Mouse (Mus musculus) kidney, embryonic 14.5 days (tissue): Measurements from ENCODE around the gene Sfpq. TPM values are rescaled to one million over a fixed set of nuclear protein-coding genes. Genes with fewer than 3 reads are reported as not detected.
"Not testable (repeated sequence)": the region's sequence is repeated elsewhere in the genome, so short reads cannot be mapped to it uniquely, and the experiment has no call there.

Source experiments
- ATAC-seq: fragments of 200-750 bp; cut with Nextera tagmentation; 2 replicates; pipeline ENCODE4 v1.8.0; 2017; ENCODE audit warnings: moderate number of reproducible peaks, mild to moderate bottlenecking, moderate TSS enrichment, moderate library complexity; ENCODE audit not compliant: low FRiP score, low TSS enrichment
- H3K27ac ChIP-seq: fragments of 300-500 bp; sonication (generic); 2 replicates; pipeline ENCODE4 v1.5.1; 2014; ENCODE audit warnings: low read depth, mild to moderate bottlenecking, low read length, moderate library complexity, mixed read lengths
- H3K27me3 ChIP-seq: fragments of 300-500 bp; sonication (generic); 2 replicates; pipeline ENCODE4 v1.6.1; 2014; ENCODE audit warnings: mild to moderate bottlenecking, low read length; ENCODE audit not compliant: control insufficient read depth, insufficient read depth
- H3K36me3 ChIP-seq: fragments of 300-500 bp; sonication (generic); 2 replicates; pipeline ENCODE4 v1.6.1; 2014; ENCODE audit warnings: low read length, mixed read lengths; ENCODE audit not compliant: control insufficient read depth, insufficient read depth
- H3K4me1 ChIP-seq: fragments of 300-500 bp; sonication (generic); 2 replicates; pipeline ENCODE4 v1.6.1; 2014; ENCODE audit warnings: low read length, mixed read lengths; ENCODE audit not compliant: control insufficient read depth, insufficient read depth
- H3K4me2 ChIP-seq: fragments of 300-500 bp; sonication (generic); replicated peaks from 2 replicates; pipeline ENCODE4 v1.6.1; 2014; ENCODE audit warnings: low read depth, mild to moderate bottlenecking, low read length
- H3K4me3 ChIP-seq: fragments of 300-500 bp; sonication (generic); 2 replicates; pipeline ENCODE4 v1.5.1; 2014; ENCODE audit warnings: mild to moderate bottlenecking, low read length
- H3K9ac ChIP-seq: fragments of 300-500 bp; sonication (generic); 2 replicates; pipeline ENCODE4 v1.6.1; 2014; ENCODE audit warnings: low read depth, mild to moderate bottlenecking, low read length, moderate library complexity
- H3K9me3 ChIP-seq: fragments of 300-500 bp; sonication (generic); 2 replicates; pipeline ENCODE4 v1.6.1; 2016; ENCODE audit warnings: low read length; ENCODE audit not compliant: control insufficient read depth
- WGBS: fragments of 180-500 bp; shearing (Covaris S2); extraction: QIAGEN DNeasy Blood & Tissue Kit; methylation state at CpG from one replicate; pipeline ENCODE4 v1.1.7; 2014; 5-methylcytosine and 5-hydroxymethylcytosine counted together
- polyA plus RNA-seq: library from polyadenylated mRNA; unstranded; fragments of >200 nt; fragmentation: Nextera tagmentation; extraction: Ambion mirVana; gene quantifications from 2 replicates; pipeline ENCODE4 v1.2.1, GENCODE M21; 2014

The Sfpq gene
- polyA plus RNA-seq, 1 experiment from 2014 or later, result 152 TPM

DNA sequence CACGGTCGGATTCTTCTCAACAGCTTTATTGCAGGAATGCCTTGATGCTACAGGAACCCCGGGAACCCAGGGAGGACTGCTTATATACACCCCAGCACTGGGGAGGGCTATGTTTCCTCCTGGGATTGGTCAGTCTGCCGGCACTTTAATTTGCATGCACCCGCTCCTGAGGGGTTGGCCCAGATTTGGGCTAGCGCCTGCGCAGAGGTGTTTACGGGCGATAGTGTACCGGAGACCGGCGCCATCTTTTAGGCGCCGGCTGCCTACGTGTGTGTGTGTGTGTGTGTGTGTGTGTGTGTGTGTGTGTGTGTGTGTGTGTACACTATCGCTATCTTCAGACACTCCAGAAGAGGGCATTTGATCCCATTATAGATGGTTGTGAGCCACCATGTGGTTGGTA, 21.8 kb upstream of the Sfpq start:
- 97% methylated on average over 16 of the region's 16 CpGs for WGBS
- H3K9me3 ChIP-seq, H3K36me3 ChIP-seq, H3K4me2 ChIP-seq, H3K9ac ChIP-seq, H3K4me3 ChIP-seq, ATAC-seq, H3K4me1 ChIP-seq, H3K27ac ChIP-seq, H3K27me3 ChIP-seq: not testable (repeated sequence)

DNA sequence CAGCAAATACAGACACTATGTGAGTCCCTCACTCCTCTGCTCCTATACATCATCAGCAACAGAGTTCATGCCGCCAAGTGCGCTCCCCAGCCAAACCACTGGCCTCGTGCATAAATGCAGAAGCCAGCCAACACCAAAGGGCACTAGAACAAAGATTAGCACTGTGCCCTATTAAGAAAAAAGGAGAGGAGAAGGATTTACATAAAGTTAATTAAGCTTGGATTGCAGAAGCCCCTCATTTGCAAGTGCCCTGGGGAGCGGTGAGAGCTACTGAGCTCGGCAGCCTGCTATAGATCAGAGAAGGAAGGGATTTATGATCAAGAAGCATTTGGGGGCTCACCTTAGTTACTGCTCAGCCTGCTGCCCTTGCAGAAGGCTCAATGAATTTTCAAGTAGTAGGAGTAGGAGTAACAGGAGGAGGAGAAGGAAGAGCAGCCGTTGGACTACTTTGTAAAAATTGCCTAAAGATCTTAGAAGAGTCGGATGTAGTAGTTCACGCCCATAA, 20.5 kb upstream of the Sfpq start:
- no peaks in the 10 kb centered on the region for H3K27me3 ChIP-seq
- H3K9me3 ChIP-seq, result no peaks in the 10 kb centered on the region
- H3K4me3 ChIP-seq, result no peak overlapping the region
- no peak for ATAC-seq
- 0 out of 2 replicates have a peak, but pooled peaks cover 4% of the 10 kb centered on the region for H3K4me1 ChIP-seq
- WGBS, result 26% methylated on average over 8 of the region's 8 CpGs
- no peak overlapping the region for H3K4me2 ChIP-seq
- no peaks in the 10 kb centered on the region for H3K36me3 ChIP-seq
- H3K27ac ChIP-seq, result no peak overlapping the region
- no peak overlapping the region for H3K9ac ChIP-seq

- 85% methylated on average over 3 of the region's 3 CpGs for WGBS
- ATAC-seq, result no peak
Observed at GRCm38 (mm10) chr4:127004384-127004783, 16.7 kb upstream of the Sfpq start.

GRCm38 (mm10) chr4:127005113-127005936, 15.8 kb upstream of the Sfpq start:
- H3K9me3 ChIP-seq, result no peaks in the 10 kb centered on the region

More at GRCm38 (mm10) chr4:127004384-127004783, 16.7 kb upstream of the Sfpq start:
- Histone ChIP-seq H3K27me3 (no peaks in the 10 kb centered on the region), H3K9me3 (no peaks in the 10 kb centered on the region), H3K4me3 (no peak overlapping the region), H3K27ac (no peak overlapping the region), H3K4me1 (0 out of 2 replicates have a peak, but pooled peaks cover 4% of the 10 kb centered on the region), H3K36me3 (no peaks in the 10 kb centered on the region), H3K4me2 (no peak overlapping the region), H3K9ac (no peak overlapping the region)

DNA sequence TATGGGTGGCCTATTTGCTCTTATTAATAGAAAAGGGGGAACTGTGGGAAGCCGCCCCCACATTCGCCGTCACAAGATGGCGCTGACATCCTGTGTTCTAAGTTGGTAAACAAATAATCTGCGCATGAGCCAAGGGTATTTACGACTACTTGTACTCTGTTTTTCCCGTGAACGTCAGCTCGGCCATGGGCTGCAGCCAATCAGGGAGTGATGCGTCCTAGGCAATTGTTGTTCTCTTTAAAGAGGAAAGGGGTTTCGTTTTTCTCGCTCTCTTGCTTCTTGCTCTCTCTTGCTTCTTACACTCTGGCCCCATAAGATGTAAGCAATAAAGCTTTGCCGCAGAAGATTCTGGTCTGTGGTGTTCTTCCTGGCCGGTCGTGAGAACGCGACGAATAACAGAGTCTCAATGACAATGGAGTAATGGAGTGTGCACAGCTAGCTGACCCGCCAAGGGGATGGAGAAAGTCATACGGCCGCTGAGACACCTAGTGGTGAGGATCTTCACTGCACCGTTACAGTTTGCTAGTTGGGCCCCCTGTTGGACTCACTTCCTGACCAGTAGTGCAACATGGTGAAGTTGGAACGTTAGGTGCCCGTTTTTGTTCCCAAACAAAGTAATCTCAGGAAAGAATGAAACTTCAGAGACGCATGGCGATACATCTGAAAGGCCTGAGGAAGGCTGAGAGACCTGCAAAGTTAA, 5.7 kb upstream of the Sfpq start:
- H3K4me2 ChIP-seq, result peak overlapping the region; percentile 12; the same call in 1 of the 2 replicates
- peak overlapping the region; percentile 19; the same call in 1 of the 2 replicates for H3K4me3 ChIP-seq
- H3K9ac ChIP-seq, H3K27ac ChIP-seq, H3K27me3 ChIP-seq, H3K9me3 ChIP-seq, H3K36me3 ChIP-seq, H3K4me1 ChIP-seq: not testable (repeated sequence)
- peak; percentile 94 for ATAC-seq
- 19% methylated on average over 14 of the region's 26 CpGs for WGBS

More at GRCm38 (mm10) chr4:127005113-127005936, 15.8 kb upstream of the Sfpq start:
- Histone ChIP-seq H3K27ac (no peak overlapping the region), H3K4me3 (peak overlapping the region; percentile 29), H3K9ac (peak overlapping the region; percentile 53), H3K4me1 (0 out of 2 replicates have a peak, but pooled peaks cover 4% of the 10 kb centered on the region), H3K27me3 (no peaks in the 10 kb centered on the region), H3K36me3 (no peaks in the 10 kb centered on the region), H3K4me2 (peak overlapping the region; percentile 49)
- peak; percentile 72 for ATAC-seq
- WGBS, result 16% methylated on average over 25 of the region's 25 CpGs

DNA sequence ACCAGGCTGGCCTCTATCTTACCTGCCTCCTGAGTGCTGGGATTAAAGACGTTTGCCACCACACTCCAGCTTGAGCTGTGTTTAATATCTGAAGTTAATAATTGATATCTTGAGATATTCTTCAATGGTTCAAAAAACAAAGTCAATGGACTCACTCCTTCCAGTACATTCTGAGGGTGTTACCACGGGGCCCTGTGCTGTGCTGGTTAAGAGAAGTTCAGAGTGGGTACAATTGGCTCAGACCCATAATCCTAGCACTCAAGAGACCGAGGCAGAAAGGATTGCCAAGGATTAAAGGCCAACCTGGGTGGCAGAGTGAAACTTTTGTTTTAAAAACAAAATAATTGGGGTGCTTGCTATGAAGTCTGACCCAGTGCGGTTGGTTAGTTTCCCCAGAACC, 4.8 kb upstream of the Sfpq start:
- Histone ChIP-seq H3K4me2 (no peak overlapping the region), H3K27me3 (no peaks in the 10 kb centered on the region), H3K27ac (no peak overlapping the region), H3K9me3 (no peaks in the 10 kb centered on the region), H3K4me3 (no peak overlapping the region), H3K9ac (no peak overlapping the region), H3K36me3 (no peaks in the 10 kb centered on the region), H3K4me1 (0 out of 2 replicates have a peak, but pooled peaks cover 2% of the 10 kb centered on the region)
- 84% methylated on average over 4 of the region's 4 CpGs for WGBS
- ATAC-seq, result no peak

GRCm38 (mm10) chr4:127020411-127021150, 543 bp upstream of the Sfpq start:
- WGBS, result 12% methylated on average over 13 of the region's 13 CpGs
- no peaks in the 10 kb centered on the region for H3K9me3 ChIP-seq
- no peak overlapping the region for H3K9ac ChIP-seq
- H3K36me3 ChIP-seq, result peaks cover 29% of the 10 kb centered on the region
- H3K4me3 ChIP-seq, result peak overlapping the region; percentile 100
- H3K27me3 ChIP-seq, result no peaks in the 10 kb centered on the region
- H3K27ac ChIP-seq, result no peak overlapping the region
- no peak for ATAC-seq
- H3K4me2 ChIP-seq, result peak overlapping the region; percentile 53
- peaks cover 15% of the 10 kb centered on the region for H3K4me1 ChIP-seq

DNA sequence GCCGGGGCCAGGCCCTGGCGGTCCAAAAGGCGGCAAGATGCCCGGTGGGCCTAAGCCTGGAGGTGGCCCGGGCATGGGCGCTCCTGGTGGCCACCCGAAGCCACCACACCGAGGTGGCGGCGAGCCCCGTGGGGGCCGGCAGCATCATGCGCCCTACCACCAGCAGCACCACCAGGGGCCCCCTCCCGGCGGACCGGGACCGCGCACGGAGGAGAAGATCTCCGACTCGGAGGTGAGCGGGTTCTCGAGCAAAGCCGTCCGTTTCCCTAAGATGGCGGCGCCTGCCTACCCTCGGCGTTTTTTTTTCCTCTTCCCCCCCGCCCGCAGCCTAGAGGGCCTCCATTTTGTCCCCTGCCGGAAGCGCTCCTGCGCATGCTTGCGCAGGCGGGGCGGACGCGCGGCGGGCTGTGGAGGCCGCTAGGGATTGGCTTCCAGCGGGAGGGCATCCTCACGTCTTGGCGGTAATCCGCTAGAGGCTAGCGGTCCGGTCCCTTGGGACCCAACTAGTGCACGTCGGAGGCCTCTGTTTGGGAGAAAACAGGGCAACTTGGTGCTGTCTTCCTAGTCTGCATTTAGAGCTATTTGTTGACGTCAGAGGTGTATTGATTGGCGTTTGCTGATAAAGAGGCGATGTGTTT, 984 bp downstream of the Sfpq start:
- peaks cover 43% of the 10 kb centered on the region for H3K36me3 ChIP-seq
- under 1% methylated on average over 44 of the region's 53 CpGs for WGBS
- peak; percentile 78 for ATAC-seq
- H3K27ac ChIP-seq, result peak overlapping the region; percentile 99
- no peaks in the 10 kb centered on the region for H3K9me3 ChIP-seq
- H3K9ac ChIP-seq, result peak overlapping the region; percentile 100
- H3K27me3 ChIP-seq, result no peaks in the 10 kb centered on the region
- peaks cover 16% of the 10 kb centered on the region for H3K4me1 ChIP-seq
- H3K4me3 ChIP-seq, result peak overlapping the region; percentile 100
- H3K4me2 ChIP-seq, result peak overlapping the region; percentile 63
